Mouse (Mus musculus) urinary bladder, postnatal 25 days (tissue): ENCODE results near the gene Pex12.
"Not testable (repeated sequence)": the region's sequence is repeated elsewhere in the genome, so short reads cannot be mapped to it uniquely, and the experiment has no call there.

Experiments
- DNase-seq: peaks from one replicate; pipeline ENCODE4 v3.0.0; 2022; ENCODE audit warnings: low spot score

Pex12 gene

DNA sequence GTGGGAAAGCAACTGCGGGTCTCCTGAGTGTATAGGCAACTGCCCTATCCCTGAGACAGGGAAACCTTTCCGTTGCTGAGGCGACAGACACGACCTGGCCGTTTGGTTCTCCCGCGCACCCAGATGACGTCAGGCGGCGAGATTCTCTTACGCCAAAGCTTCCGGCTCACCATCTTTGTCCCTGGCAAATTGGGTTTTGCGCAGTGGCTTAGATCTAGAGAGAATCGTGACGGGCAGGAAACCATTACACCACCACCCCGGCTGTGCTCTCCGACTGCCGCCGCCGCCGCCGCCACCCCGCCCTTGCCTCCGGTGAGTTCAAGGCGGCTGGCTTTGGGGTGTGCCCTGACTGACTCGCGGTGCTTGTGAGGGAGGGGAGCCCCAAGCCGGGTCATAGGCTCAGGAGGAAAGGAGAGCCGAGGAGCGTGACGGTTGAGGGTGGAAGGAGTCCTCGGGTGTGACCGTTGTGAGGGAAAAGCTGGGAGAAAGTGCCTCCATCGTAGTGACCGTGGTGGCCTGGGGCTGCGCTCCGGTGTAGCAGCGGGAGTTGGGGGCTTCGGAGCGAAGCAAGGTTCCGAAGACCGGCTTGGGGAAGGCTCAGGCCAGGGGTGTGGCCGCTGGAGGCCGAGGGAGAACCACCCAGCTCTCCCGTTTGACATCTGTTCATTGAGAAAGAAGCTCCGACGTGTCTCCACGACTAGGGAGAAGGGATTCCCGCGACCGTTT lies at the start of gene Pex12:
Gene Pex12, minus strand, starts transcription at position 61 of the 726 bp plus-strand sequence.
- peak; percentile 92 for DNase-seq

DNA sequence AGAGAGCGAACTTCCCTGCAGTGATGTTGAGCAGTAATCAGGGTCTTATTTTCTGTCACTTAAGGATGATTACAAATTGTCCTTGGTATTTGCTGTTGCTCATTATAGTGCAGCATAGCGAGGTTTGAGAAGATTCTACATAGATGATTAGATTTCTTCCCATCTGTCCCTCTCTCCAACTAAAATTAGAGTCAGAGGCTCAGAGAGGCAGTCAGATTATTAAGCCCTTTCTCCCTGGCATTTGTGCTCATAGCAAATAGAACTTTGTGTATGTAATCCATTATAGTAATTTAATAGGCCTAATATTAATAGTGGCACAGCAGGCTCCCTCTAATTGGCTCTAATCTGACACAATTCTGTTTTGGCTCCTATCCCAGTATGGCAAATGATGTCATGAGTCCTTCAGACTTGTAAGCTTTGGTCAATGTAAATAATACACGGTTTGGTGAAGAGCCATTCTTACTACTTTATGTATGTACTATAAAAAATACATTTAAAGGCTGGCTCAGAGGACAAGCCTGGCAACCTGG lies 39.4 kb upstream of the Pex12 start:
- no peak for DNase-seq

DNA sequence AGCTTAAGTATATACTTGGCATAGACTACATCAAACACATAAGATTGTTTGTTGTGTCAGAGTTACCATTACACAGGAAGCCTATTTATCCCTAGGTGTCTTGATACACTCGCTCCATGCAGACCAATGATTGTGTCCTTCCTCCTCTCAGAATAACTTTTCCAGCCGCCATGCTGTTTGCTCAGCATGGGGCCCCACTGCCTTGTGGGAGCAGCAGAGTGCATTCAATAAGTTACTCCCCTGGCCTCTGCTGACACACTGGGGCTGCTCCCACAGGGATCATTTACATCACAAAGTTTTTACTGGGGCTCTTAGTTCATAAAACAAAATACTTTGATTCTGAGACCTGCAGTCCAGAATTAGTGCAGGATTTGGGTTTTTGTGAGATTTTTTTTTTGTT lies 37.3 kb upstream of the Pex12 start:
- no peak for DNase-seq

GRCm38 (mm10) chr11:83335826-83336225 lies 33.4 kb upstream of the Pex12 start:
- no peak for DNase-seq

- DNase-seq, result peak; percentile 27
These were observed 25.0 kb upstream of the Pex12 start for GRCm38 (mm10) chr11:83327427-83327826.

GRCm38 (mm10) chr11:83326692-83327091 lies 24.3 kb upstream of the Pex12 start:
- not testable (repeated sequence) for DNase-seq

GRCm38 (mm10) chr11:83319048-83319447 lies 16.7 kb upstream of the Pex12 start:
- no peak for DNase-seq

- no peak for DNase-seq
These were observed 10.1 kb upstream of the Pex12 start for GRCm38 (mm10) chr11:83312471-83312870.

- DNase-seq, result no peak
These were observed 4.4 kb upstream of the Pex12 start for GRCm38 (mm10) chr11:83306700-83307253.

DNA sequence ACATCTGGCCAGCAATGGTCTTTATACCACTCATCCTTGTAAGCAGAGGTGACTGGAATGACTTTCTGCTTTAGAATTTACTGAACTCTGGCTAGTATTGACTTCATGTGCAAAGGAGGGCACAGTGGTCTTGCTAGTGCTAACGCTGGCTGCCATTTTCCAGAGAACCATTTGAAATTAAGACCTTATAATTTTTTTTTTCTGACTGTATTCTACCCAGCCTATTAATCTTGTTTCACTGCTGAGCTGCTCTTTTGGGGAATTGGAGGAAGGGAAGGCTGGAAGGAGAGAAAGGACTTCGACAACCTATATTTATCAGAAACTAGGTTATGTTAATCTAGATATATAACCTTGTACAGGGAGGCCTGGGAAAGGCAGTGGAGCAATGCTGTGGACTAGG lies 2.1 kb upstream of the Pex12 start:
- no peak for DNase-seq

GRCm38 (mm10) chr11:83303751-83304150 lies 1.4 kb upstream of the Pex12 start:
- DNase-seq, result no peak

DNA sequence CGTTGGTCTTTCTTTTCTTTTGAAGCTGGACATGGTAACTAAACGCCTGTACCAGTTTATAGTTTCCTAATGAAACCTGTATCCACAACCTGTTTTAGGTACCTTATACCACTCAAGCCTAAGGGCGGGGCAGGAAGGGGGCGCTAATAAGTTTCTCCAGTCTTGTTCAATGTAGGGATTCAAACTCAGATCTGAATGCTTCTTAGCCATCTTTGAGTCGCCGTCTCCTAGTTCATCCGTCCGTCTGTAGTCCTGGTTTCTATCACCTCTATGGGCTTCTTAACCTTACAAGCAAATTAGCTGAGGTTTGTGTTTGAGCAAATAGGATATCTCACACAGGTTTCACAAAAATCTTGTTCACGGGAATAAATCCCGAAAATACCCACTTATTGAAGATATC lies 262 bp downstream of the Pex12 start:
- DNase-seq, result no peak

DNA sequence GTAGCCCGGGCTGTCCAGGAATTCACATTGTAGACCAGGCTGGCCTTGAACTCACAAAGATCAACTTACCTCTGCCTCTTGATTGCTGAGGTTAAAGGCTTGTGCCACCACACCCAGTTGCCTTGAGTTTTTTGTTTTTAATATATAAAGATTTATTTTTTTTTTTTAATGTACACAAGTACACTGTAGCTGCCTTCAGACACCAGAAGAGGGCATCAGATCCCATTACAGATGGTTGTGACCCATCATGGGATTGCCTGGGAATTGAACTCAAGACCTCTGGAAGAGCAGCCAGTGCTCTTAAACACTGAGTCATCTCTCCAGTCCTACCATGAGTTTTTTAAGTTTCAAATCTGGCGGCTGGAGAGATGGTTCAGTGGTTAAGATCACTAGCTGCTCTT lies 955 bp downstream of the Pex12 start:
- DNase-seq, result no peak

GRCm38 (mm10) chr11:83299724-83300123 lies 2.7 kb downstream of the Pex12 start:
- DNase-seq, result no peak

DNA sequence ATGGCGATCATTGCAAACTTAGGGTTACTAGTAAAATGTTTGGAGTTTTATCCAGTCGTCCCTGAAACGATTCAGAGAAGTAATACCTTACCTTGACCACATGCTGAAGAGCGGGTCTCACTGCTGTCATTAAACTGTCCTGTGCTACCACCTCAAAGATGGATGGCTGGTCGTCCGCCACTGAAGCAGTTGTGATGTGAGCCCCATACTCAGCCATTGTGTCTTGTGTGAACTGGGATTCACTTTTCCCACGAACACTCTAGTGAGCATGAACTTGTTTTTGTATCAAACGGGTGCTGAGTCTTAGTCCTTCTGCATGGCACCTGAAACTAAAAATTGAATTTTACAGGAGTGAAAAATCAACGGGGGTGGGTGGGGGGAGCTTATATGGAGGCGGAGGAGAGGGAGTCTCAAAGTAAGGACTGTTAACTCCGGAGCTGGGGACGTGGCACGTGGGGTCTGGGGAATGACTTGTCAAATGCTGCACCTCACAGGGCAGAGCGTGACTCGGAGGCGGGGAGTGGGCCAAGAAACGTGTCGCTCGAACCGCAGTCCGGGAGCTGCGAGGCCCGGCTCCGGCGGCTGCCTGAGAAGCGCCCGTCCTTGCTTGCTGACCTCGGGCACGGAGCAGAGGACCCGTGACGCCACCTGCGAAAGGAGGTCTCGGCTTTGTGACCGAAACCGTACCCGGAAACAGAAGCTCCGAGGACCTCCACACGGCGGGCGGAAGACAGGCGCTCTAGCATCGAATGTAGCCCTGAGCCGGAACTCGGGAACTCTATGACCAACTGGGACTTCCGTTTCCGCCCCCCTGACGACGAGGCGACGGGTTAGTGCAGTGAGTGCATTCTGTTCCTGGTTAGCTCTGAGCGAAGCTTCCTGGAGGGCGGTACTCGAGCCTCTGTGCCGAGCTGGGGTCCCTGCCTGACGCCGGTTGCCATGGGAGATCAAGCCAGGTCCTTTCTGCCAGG lies 3.9 kb downstream of the Pex12 start, which contains the start of gene Ap2b1:
Gene Ap2b1, plus strand, starts transcription at position 800 of the 971 bp plus-strand sequence.
- DNase-seq, result peak; percentile 82

DNA sequence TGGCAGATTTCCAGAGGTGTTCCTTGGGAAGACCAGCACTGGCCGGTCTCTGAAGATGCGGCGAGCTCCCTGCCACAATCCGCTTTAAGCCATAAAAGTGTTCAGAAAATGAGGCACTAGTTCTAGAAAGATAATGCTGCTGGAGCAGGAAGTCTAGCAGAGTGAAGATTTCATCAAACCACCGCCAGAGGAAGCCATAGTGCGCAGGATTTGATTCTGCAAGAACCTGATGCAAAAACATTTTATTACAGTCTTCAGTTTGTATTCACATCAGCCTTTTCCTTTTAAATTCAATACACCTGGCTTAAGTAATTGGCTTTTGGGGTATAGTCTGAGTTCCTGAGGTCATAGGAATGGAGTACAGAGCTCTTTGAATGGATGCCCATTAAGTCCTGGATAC lies 4.6 kb downstream of the Pex12 start:
- no peak for DNase-seq

- DNase-seq, result no peak
These were observed 8.3 kb downstream of the Pex12 start for GRCm38 (mm10) chr11:83294133-83294532.

- no peak for DNase-seq
These were observed 9.2 kb downstream of the Pex12 start for GRCm38 (mm10) chr11:83293182-83293581.

DNA sequence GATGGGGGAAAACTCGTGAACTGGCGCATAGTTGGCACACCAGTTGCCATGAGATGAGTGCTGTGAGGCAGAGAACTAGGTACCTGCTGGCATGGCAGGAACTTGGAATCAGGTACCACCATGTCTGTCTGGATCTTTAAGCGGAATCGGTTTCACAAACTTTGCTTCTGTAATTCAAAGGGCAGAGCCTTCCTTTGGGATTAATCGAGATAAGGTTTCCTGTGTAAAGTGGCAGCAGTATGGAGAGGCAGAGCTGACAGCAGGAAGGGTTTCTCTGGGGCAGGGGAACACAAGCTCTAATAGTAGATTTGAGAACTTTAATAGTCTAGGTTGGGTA lies 10.2 kb downstream of the Pex12 start:
- DNase-seq, result no peak

DNA sequence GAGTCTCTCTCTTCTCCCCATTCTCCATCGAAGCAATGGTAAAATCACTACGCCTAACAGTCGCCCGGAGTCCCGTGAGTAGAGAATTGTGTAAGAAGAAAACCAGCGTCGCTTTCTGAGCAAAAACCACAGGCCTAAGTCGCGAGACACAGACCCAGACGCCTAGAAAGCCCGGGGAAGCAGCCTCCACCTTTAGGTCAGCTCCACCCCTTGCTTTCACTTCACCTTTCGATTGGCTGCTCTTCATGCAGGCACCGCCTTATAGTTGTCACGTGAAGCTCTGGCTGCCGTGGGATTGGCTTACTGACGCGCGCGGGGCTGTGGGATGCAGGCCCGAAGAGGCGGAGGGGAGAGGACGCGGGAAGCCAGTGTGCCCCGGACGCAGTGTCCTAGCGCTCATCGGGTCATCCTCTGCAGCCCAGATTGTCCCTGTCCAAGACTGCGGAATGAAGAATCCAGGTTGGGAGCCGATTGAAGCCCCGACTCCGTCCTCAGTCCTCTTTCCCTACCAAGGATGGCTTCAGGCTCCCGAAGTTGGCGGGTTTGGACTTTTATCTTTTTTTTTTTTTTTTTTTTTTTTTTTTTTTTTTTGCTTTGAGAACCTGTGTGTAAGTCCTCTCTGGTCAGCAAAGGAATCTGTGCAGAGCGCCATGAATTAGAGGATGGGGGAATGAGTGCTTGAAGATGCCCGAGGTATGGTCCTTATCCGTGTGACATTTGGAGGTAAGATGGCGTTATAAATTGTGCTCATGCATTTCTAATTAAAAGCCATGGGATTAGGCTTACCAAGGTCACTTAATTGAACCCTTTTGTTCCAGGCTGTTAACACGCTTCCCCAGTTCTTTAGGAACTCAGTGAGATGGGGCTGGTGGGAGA lies 10.8 kb downstream of the Pex12 start:
- peak; percentile 85 for DNase-seq

DNA sequence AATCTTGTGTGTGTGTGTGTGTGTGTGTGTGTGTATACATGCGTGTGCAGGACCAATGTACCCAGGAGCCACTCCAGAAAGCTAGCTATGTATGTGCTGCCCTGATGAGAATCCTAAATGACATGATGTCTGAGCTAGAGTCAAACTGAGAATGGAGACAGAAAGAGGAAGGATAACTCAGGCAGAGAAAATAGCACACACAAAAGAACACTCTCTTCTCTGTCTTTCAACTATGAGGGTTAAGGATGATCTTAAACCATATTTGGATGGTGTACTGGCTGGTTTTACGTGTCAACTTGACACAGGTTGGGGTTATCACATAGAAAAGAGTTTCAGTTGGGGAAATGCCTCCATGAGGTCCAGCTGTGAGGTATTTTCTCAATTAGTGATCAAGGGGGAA lies 12.8 kb downstream of the Pex12 start:
- DNase-seq, result no peak

DNA sequence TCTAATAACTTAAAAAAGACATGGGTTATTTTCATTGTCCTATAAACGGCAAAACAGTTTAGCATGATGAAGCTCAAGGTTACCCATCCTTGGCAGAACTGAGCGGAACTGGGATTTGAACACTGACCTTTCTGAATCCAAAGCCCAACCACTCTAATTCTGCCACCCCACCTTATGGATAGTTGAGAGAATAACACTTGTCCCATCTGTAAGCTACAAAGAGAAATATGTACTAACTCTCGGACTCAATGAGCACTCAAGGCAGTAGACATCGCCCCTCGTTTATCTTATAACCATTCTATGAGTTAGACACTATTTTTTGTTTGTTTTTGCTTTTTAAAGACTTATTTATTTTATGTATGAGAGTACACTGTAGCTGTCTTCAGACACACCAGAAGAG lies 13.3 kb downstream of the Pex12 start:
- no peak for DNase-seq
